Mouse (Mus musculus) C2C12 (cell line): ENCODE measurements around the gene Mapk8ip3.

Experiments used
- CEBPB ChIP-seq: IDR thresholded peaks from one replicate; pipeline ENCODE4 v1.6.1; 2011; ENCODE audit warnings: low read depth, mild to moderate bottlenecking, control low read depth, moderate library complexity
- CTCF ChIP-seq: IDR thresholded peaks from one replicate; pipeline ENCODE4 v1.5.1; 2011; ENCODE audit not compliant: control insufficient read depth, insufficient read depth, insufficient read length

- TF ChIP-seq CTCF (no peak), CEBPB (no peak)
Measured at GRCm38 (mm10) chr17:24902124-24902523, 34.7 kb downstream of the Mapk8ip3 start.
